ENCODE assay signal across 8 mouse cellular contexts in the genomic region with DNA sequence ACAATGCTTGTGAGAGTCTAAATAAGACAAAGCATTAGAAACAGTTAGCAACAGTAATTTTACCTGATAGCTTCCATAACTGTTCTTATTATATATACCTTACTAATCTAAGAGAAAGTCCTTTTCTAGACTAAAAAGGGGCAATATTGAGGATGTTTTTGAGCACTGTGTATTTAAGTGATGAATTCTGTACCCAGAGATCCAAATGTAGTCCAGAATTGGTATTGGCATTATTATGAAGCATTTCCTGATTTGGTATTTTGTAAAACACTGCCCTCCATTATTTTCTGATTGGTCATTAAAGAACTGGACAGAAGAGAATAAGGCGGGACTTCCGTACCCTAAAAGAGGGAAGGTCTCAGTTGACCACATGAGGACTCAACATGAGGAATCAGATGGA. TPM values are rescaled to one million over a fixed set of nuclear protein-coding genes. Genes with fewer than 3 reads are reported as not detected.
DNase-seq lines count a peak whose midpoint lies in the region; ATAC-seq and TF ChIP-seq lines count a peak whose summit lies in the region.

Gene Tmed9 (plus strand): TSS at position 301 of the 400 bp plus-strand sequence.

- ATAC-seq in frontal cortex, adult (ENCODE audit: low TSS enrichment): no peak
- ATAC-seq in activated CD4-positive, CD25-positive, alpha-beta regulatory T cell, adult 4 months: no peak
- no peak for ATAC-seq in forebrain, postnatal 0 days
- no peak for ATAC-seq in hindbrain, embryonic 14.5 days (ENCODE audit: low FRiP score)
- no peak for ATAC-seq in liver, embryonic 15.5 days (ENCODE audit: insufficient read depth)

- H3K4me2 ChIP-seq in forebrain, postnatal 0 days (ENCODE audit: low read depth): no peak within 1 kb of the TSS
- no peak within 1 kb of the TSS for H3K4me2 ChIP-seq in hindbrain, embryonic 14.5 days (replicated peaks)
- no peak within 1 kb of the TSS for H3K4me2 ChIP-seq in liver, embryonic 15.5 days

- no peaks in the 10 kb centered on the region for H3K9me3 ChIP-seq in forebrain, postnatal 0 days (ENCODE audit: low read length)
- no peaks in the 10 kb centered on the region for H3K9me3 ChIP-seq in hindbrain, embryonic 14.5 days (ENCODE audit: control insufficient read depth, low read length)
- H3K9me3 ChIP-seq in liver, embryonic 15.5 days (replicated peaks): no peaks in the 10 kb centered on the region

- no peak for TF ChIP-seq CTCF in forebrain, postnatal 0 days (IDR thresholded peaks at IDR 0.05; ENCODE audit: low read depth)

- no peaks in the 10 kb centered on the region for H3K36me3 ChIP-seq in forebrain, postnatal 0 days (ENCODE audit: insufficient read depth)
- no peaks in the 10 kb centered on the region; the same call in 1 of the 2 replicates for H3K36me3 ChIP-seq in hindbrain, embryonic 14.5 days (replicated peaks; ENCODE audit: control insufficient read depth, insufficient read depth)
- H3K36me3 ChIP-seq in liver, embryonic 15.5 days (replicated peaks): no peaks in the 10 kb centered on the region

- no peak within 1 kb of the TSS for H3K4me3 ChIP-seq in forebrain, postnatal 0 days (ENCODE audit: low read depth, low read length)
- no peak within 1 kb of the TSS for H3K4me3 ChIP-seq in hindbrain, embryonic 14.5 days (replicated peaks; ENCODE audit: low read length)
- H3K4me3 ChIP-seq in liver, embryonic 15.5 days (replicated peaks): no peak within 1 kb of the TSS

- DNase-seq in frontal cortex, adult 2 months (ENCODE audit: extremely low spot score in 1 of 2, low spot score in 1 of 2): no peak
- no peak for DNase-seq in forebrain, postnatal 0 days
- DNase-seq in hindbrain, embryonic 14.5 days (ENCODE audit: low spot score): no peak
- DNase-seq in cerebellum, adult 11 months: no peak
- no peak for DNase-seq in embryo, embryonic 9.5 days (ENCODE audit: extremely low spot score)

- peaks cover 12% of the 10 kb centered on the region for H3K4me1 ChIP-seq in forebrain, postnatal 0 days (ENCODE audit: insufficient read depth)
- H3K4me1 ChIP-seq in hindbrain, embryonic 14.5 days (replicated peaks; ENCODE audit: control insufficient read depth, insufficient read depth, low read length): peaks cover 17% of the 10 kb centered on the region
- H3K4me1 ChIP-seq in liver, embryonic 15.5 days (replicated peaks): peaks cover 25% of the 10 kb centered on the region

- no peaks in the 10 kb centered on the region for H3K27me3 ChIP-seq in forebrain, postnatal 0 days (ENCODE audit: insufficient read depth, low read length)
- no peaks in the 10 kb centered on the region for H3K27me3 ChIP-seq in hindbrain, embryonic 14.5 days (ENCODE audit: control insufficient read depth, insufficient read depth, low read length)
- no peaks in the 10 kb centered on the region for H3K27me3 ChIP-seq in liver, embryonic 15.5 days

- no peak within 1 kb of the TSS for H3K9ac ChIP-seq in forebrain, postnatal 0 days
- no peak within 1 kb of the TSS for H3K9ac ChIP-seq in hindbrain, embryonic 14.5 days
- no peak within 1 kb of the TSS for H3K9ac ChIP-seq in liver, embryonic 15.5 days

- WGBS in forebrain, postnatal 0 days: 97% methylated on average over 2 of the region's 2 CpGs
- 99% methylated on average over 2 of the region's 2 CpGs for WGBS in hindbrain, embryonic 14.5 days
- 88% methylated on average over 2 of the region's 2 CpGs for WGBS in liver, embryonic 15.5 days (ENCODE audit: insufficient replicate concordance)

- no peak within 1 kb of the TSS for H3K27ac ChIP-seq in forebrain, postnatal 0 days (ENCODE audit: low read depth, low read length)
- H3K27ac ChIP-seq in hindbrain, embryonic 14.5 days: no peak within 1 kb of the TSS
- H3K27ac ChIP-seq in liver, embryonic 15.5 days (replicated peaks): no peak within 1 kb of the TSS

RNA-seq across cellular contexts. Expression of gene Tmed9, which starts in this region (rescaled TPM):
- 97.8 and 113 TPM in 2 replicates for polyA plus RNA-seq in frontal cortex, adult 2 months (2012; rRNA removed)
- polyA plus RNA-seq in activated CD4-positive, CD25-positive, alpha-beta regulatory T cell, adult 4 months (2017; shearing (Covaris generic)): 100 to 1,000 TPM; 152 to 296 TPM
- total RNA-seq in forebrain, postnatal 0 days (2014; rRNA removed): 52.9 and 56.3 TPM in 2 replicates
- 102 TPM in 2 replicates for polyA plus RNA-seq in forebrain, postnatal 0 days (2015; fragmentation: Nextera tagmentation; extraction: Ambion mirVana)
- 45.7 and 53.6 TPM in 2 replicates for polyA plus RNA-seq in hindbrain, embryonic 14.5 days (2014; fragmentation: Nextera tagmentation; extraction: Ambion mirVana)
- polyA plus RNA-seq in liver, embryonic 15.5 days (2015; fragmentation: Nextera tagmentation; extraction: Ambion mirVana): 55.2 and 63.2 TPM in 2 replicates
